Mouse (Mus musculus): ENCODE measurements around the gene Lamb3.

GRCm38 (mm10) chr1:193293926-193294325 is 86.4 kb downstream of the Lamb3 start:
- TF ChIP-seq POLR2A (IDR thresholded peaks at IDR 0.05; ENCODE audit: insufficient read depth, low read depth, low read length) = no peak
- TF ChIP-seq CTCF (IDR thresholded peaks at IDR 0.05; ENCODE audit: insufficient read depth, low read depth, low read length) = no peak

Measured in olfactory bulb, adult 2 months (tissue).